Mouse (Mus musculus) liver, postnatal 0 days (tissue): ENCODE data around the gene Kif26a.

Source experiments
- CTCF ChIP-seq: sonication (generic); IDR thresholded peaks from 2 replicates; pipeline ENCODE4 v1.5.1; 2016; ENCODE audit warnings: antibody characterized with exemption, low read depth
- EP300 ChIP-seq: IDR thresholded peaks from 2 replicates; pipeline ENCODE4 v1.6.1; 2016; ENCODE audit warnings: antibody characterized with exemption, low read depth, mild to moderate bottlenecking

DNA sequence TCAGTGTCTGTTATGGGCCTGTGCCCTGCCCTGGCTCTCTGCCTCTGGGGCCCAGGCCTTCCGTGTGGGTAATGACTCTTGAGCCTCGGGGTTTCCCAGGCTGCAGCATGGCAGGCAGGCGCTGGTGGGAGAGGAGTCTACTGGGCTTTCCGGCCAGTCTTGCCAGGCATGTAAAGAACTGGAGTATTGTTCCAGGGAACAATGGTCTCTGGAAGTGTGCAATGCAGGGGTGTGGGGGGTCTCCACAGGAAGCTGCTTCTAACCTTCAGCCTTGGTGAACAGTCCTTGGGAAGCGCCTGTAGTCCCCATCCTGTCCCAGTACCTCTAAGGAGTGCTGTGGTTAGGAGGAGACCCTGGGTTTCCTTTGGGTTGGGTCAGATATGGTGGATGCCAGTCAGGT, 1.4 kb downstream of the Kif26a start:
- TF ChIP-seq EP300 (no peak), CTCF (no peak)
